Mouse (Mus musculus): ENCODE data around the gene Unk. TPM values are rescaled to one million over a fixed set of nuclear protein-coding genes. Genes with fewer than 3 reads are reported as not detected.

Gene Unk
- polyA plus RNA-seq, 1 experiment from 2014 or later = 24.9 TPM

DNA sequence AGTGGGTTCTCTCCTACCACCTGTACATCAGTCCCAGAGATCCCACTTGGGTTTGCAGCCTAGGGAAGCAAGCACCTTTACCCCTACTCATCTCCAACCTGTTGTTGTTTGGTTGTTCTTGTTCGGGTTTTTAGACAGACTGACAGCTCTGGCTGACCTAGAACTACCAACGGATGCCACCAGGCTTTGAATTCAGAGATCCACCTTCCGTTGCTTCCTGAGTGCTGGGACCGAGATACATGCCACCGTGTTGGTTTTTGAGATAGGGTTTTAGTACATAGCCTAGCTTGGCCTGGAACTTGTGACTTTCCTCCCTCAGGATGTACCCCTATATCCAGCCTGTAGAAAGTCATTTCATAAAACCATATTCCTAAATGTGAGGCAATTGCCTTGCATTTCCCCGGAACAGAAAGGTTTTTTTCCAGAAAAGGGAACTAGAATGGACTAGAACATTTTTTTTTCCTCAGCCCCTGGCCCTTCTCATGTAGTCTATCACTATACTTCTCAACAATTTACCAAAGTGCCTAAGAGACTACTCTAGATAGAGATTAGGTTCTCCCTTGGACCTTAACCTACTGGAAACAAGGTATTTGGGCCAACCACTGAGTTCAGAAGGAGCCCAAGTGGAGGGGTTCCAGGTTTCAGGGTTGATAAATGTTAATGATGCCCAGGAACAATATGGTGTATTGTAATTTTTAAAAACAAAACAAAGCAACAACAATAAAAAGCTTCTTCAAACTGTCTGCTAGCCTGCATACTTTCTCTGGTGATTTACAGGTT is 846 bp upstream of the Unk start:
- CTCF ChIA-PET = no interaction called here
- POLR2A ChIA-PET = interaction anchor here (1.4 to 1.5 kb wide), 2 partner anchors 8 to 30 kb away, joined by 3 to 4 read pairs; no protein-coding TSS in a partner anchor
- DNase-seq (ENCODE audit: low read depth, low spot score) = no peak
- TF ChIP-seq CTCF (IDR thresholded peaks at IDR 0.05) = no peak
- in situ Hi-C loops (cut with MboI; ENCODE audit: low pct_unique_long_range_greater_than_20kb) = no loop called here
- H3K27me3 ChIP-seq = no peaks in the 10 kb centered on the region
- no peak for ATAC-seq

DNA sequence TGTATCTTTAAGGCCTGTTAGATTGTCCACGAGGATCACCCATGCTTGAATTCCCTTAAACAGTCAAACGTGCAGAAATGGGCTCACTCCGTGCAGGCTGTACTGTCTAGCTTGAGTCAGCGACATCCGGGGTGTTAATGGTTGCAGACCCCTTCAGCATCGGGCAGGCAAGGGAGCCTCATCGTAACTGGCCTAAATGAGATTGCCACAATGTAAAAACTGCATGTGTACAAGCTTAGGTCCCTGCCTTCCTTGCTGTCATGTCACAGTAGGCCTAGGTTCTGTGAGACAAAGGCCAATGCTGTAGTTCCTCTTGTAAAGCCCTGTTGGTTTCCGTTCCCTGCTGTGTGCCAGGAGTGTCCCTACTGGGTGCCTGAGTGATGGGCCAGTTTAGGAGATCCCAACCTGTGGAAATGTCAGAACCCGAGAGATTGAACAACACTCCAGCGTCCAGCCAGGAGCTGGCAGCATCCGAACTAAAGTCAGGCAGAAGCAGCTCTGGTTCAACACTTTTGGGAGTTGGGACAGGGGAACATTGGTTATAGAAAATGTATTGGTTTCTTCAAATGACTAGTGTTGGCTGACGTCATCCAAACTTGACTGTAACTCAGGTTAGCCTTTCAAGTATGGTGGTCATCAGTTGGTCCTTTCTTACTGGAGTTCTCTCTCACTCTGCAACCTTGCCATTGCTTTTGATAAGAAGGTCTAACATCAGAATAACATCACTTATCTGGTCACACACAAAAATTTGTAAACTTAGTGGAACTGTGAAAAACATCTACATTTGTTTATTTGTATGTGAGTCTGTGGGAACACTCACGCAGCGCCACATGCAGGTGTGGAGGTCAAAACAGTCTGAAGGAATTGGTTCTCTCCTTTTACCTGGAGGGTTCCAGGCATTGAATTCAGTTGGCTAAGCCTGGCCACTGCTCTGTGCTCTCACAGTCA is 1.1 kb downstream of the Unk start:
- TF ChIP-seq CTCF (IDR thresholded peaks at IDR 0.05) = no peak
- ChIA-PET POLR2A (interaction anchor here (0.9 to 1.5 kb wide), 4 partner anchors 9 to 107 kb away, joined by 3 to 5 read pairs (median 4); no protein-coding TSS in a partner anchor), CTCF (interaction anchor here (1.2 to 2.1 kb wide), 3 partner anchors 14 to 60 kb away, joined by 3 to 7 read pairs (median 4); no protein-coding TSS in a partner anchor)
- no peak for DNase-seq (ENCODE audit: low read depth, low spot score)
- peak; percentile 7 for ATAC-seq
- no peaks in the 10 kb centered on the region for H3K27me3 ChIP-seq
- in situ Hi-C loops (cut with MboI; ENCODE audit: low pct_unique_long_range_greater_than_20kb) = no loop called here

DNA sequence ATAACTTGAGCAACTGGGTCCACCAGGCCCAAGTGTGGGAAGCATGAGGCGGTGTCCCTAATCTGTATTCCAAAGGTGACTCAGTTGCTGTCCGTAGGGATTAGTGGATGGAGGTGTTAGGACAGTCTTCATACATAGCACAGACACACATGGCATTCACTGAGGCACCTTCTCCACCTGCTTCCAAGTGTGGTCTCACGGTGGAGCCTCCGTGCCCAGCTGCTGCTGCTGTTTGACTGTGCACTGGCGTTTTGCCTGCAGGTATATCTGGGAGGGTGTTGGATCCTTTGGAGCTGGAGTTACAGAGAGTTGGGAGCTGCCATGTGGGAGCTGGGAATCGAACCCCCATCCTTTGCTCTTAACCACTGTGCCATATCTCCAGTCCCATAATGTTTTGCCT is 4.5 kb downstream of the Unk start:
- ATAC-seq = no peak
- no peaks in the 10 kb centered on the region for H3K27me3 ChIP-seq
- ChIA-PET POLR2A (no interaction called here), CTCF (interaction anchor here (1.1 kb wide), 1 partner anchor 12 kb away, joined by 3 read pairs; no protein-coding TSS in a partner anchor)
- DNase-seq (ENCODE audit: low read depth, low spot score) = no peak
- in situ Hi-C loops (cut with MboI; ENCODE audit: low pct_unique_long_range_greater_than_20kb) = no loop called here
- no peak for TF ChIP-seq CTCF (IDR thresholded peaks at IDR 0.05)

DNA sequence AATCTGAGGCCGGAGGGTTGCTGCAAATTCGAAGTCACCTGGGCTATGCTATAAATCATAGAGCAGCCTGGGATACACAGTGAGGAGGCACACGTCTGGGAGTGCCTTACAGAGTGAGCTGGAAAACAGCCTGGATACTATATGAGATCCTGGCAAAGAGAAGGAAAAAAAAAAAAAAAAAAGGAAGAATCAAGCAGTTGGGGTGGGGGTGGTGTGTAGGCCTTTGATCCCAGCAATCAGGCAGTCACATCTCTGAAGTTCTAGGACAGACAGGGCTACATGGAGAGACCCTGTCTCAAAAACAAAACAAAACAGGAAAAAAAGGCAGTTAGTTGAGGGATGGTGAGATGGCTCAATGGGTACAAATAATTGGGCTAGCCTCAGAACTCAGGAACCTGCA is 6.5 kb downstream of the Unk start:
- no peak for ATAC-seq
- no peak for DNase-seq (ENCODE audit: low read depth, low spot score)
- no peaks in the 10 kb centered on the region for H3K27me3 ChIP-seq
- ChIA-PET CTCF (interaction anchor here (0.7 kb wide), 1 partner anchor 17 kb away, joined by 4 read pairs; no protein-coding TSS in a partner anchor), POLR2A (no interaction called here)
- no peak for TF ChIP-seq CTCF (IDR thresholded peaks at IDR 0.05)
- in situ Hi-C loops (cut with MboI; ENCODE audit: low pct_unique_long_range_greater_than_20kb) = no loop called here

DNA sequence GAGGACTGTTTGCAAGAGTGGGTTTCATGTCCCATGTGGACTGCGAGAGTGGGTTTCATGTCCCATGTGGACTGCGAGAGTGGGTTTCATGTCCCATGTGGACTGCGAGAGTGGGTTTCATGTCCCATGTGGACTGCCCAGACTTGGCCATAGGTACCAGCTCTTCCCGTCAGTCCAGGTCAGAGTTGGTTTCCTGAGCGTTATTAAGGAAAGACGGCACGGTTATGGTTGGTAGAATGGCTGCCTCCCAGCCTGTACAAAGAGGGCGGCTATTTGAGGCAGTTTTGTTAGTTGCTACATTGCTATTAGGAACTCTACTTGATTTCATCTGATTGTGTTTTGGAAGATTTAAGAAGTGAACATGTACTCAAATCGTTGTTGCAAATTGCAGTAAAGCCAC is 7.7 kb downstream of the Unk start:
- POLR2A ChIA-PET = no interaction called here

DNA sequence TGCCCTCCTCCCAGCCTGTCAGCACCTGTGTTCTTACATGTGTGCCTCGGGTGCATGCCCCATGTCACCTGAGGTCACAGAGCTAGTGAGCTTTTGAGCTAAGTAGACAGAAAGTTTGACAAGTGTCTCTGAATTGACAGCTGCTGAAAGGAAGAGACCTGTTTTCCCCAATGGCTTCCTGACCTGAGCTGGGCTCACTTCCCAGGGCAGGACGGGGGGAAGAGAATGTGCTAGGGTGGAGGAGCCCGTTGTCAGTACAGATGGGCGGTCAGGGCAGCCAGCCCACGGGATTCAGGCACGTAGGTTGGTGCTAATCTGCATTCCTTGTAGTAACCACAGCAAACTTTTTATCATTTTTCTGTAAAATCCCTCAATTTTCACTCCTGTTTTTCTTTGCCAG is 10.5 kb downstream of the Unk start:
- no peak for TF ChIP-seq CTCF (IDR thresholded peaks at IDR 0.05)

More for the DNA sequence above, 7.7 kb downstream of the Unk start:
- ATAC-seq = no peak
- CTCF ChIA-PET = no interaction called here
- in situ Hi-C loops (cut with MboI; ENCODE audit: low pct_unique_long_range_greater_than_20kb) = no loop called here
- no peaks in the 10 kb centered on the region for H3K27me3 ChIP-seq
- TF ChIP-seq CTCF (IDR thresholded peaks at IDR 0.05) = no peak
- DNase-seq (ENCODE audit: low read depth, low spot score) = no peak

DNA sequence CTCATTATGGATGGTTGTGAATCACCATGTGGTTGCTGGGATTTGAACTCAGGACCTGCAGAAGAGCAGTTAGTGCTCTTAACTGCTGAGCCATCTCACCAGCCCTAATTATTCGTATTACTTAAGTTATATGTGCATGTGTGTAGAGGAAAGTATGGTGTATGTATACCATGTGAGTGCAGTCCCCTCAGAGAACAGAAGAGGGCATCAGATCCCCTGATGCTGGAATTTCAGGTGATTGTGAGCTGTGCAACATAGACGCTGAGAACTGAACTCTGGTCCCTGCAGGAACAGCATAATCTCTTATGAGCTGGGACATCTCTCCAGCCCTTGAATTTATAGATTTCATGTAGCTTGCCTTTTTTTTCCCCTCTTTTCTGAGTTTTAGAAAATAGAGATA is 11.7 kb downstream of the Unk start:
- ATAC-seq = no peak

More for the DNA sequence above, 10.5 kb downstream of the Unk start:
- in situ Hi-C loops (cut with MboI; ENCODE audit: low pct_unique_long_range_greater_than_20kb) = no loop called here
- H3K27me3 ChIP-seq = no peaks in the 10 kb centered on the region
- ChIA-PET CTCF (interaction anchor here (1.0 kb wide), 1 partner anchor 20 kb away, joined by 3 read pairs; no protein-coding TSS in a partner anchor), POLR2A (no interaction called here)
- no peak for ATAC-seq
- DNase-seq (ENCODE audit: low read depth, low spot score) = no peak

DNA sequence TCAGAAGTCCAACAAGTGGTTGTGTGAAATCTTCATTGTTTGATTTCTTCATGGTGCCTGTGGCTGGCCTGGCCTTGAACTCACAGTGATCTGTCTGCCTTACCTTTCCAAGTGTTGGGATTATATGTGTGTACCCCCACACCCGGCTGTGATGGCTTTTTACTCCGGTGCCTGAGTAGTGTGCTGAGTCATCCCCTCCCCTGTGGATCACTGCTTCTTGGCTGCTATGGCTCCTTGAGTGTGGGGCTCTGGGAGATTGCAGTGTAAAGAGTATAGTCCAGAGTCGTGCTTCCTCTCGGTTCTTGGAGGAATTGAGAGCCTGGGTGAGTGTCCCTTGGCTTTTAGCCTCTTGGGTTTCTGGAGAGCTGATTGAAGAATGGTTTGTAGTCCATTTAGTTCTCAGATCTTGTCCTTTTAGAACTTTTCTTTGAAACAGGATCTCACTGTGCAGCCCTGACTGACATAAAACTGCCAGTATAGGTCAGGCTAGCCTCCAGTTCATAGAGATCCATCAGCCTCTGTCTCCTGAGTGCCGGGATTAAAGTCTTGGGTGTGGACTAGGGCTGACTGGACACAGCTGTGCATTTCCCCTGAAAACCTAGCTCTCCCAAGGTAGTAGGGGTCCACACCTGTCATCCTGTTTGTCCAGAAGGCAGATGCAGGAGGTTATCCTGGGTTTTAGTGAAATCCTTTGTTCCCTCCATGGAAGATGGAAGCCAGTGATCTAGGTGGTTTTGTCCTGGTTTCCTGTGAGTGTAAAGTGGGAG is 12.4 kb downstream of the Unk start:
- no peak for DNase-seq (ENCODE audit: low read depth, low spot score)
- POLR2A ChIA-PET = interaction anchor here (0.8 kb wide), 1 partner anchor 8 kb away, joined by 3 read pairs; no protein-coding TSS in a partner anchor
- CTCF ChIA-PET = no interaction called here
- no peaks in the 10 kb centered on the region for H3K27me3 ChIP-seq
- ATAC-seq = no peak
- in situ Hi-C loops (cut with MboI; ENCODE audit: low pct_unique_long_range_greater_than_20kb) = no loop called here
- TF ChIP-seq CTCF (IDR thresholded peaks at IDR 0.05) = no peak

More for the DNA sequence above, 11.7 kb downstream of the Unk start:
- POLR2A ChIA-PET = no interaction called here
- no peaks in the 10 kb centered on the region for H3K27me3 ChIP-seq
- in situ Hi-C loops (cut with MboI; ENCODE audit: low pct_unique_long_range_greater_than_20kb) = no loop called here
- no peak for TF ChIP-seq CTCF (IDR thresholded peaks at IDR 0.05)
- CTCF ChIA-PET = no interaction called here
- no peak for DNase-seq (ENCODE audit: low read depth, low spot score)

DNA sequence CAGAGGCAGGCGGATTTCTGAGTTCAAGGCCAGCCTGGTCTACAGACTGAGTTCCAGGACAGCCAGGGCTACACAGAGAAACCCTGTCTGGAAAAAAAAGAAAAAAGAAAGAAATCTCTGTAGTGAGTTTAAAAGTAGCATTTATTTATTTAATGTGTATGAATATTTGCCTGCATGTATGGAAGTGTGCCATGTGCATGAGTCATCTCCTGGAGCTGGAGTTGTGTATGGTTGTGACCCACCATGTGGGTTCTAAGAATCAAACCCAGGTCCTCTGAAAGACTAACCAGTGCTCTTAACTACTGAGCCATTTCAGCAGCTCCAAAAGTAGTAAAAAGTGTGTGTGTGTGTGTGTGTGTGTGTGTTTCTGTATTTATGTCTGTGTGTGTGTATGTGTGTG is 13.2 kb downstream of the Unk start:
- DNase-seq (ENCODE audit: low read depth, low spot score) (no peak), ATAC-seq (no peak)
- in situ Hi-C loops (cut with MboI; ENCODE audit: low pct_unique_long_range_greater_than_20kb) = no loop called here
- POLR2A ChIA-PET = no interaction called here
- no peak for TF ChIP-seq CTCF (IDR thresholded peaks at IDR 0.05)
- CTCF ChIA-PET = no interaction called here
- no peaks in the 10 kb centered on the region for H3K27me3 ChIP-seq

DNA sequence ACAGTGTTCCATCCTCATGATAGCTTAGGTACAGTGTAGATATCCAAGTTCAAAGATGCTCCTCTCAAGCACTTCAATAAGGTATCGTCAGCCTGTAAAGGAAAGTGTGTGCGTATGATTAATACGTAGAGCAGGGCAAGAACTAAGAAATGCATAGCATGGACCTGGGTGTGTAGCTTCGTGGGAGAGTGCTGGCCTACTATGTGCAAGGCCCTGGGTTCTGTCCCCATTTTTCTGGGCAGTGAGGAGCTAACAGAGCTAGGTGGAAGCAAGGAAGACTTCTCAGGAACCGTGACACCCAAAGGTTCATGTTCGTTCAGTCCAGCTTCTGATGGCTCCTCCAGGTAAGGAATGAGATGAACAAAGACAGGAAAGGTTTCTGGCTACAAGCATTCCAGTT is 15.1 kb downstream of the Unk start:
- in situ Hi-C loops (cut with MboI; ENCODE audit: low pct_unique_long_range_greater_than_20kb) = no loop called here
- no peak for TF ChIP-seq CTCF (IDR thresholded peaks at IDR 0.05)
- ATAC-seq = no peak
- CTCF ChIA-PET = interaction anchor here (0.7 to 1.9 kb wide), 2 partner anchors 10 to 12 kb away, joined by 3 to 7 read pairs; no protein-coding TSS in a partner anchor
- POLR2A ChIA-PET = interaction anchor here (0.5 to 1.7 kb wide), 3 partner anchors 14 to 154 kb away, joined by 4 to 5 read pairs (median 4); partner anchors contain the start of gene Unk
- no peaks in the 10 kb centered on the region for H3K27me3 ChIP-seq
- DNase-seq (ENCODE audit: low read depth, low spot score) = no peak

Data from Patski (cell line).